Comparison of ENCODE assay signal across 20 mouse cellular contexts in genomic region chr13:31797346-31797745, GRCm38 (mm10). TPM values are rescaled to one million over a fixed set of nuclear protein-coding genes. Genes with fewer than 3 reads are reported as not detected.
A peak's percentile ranks its signal among the peaks of the same experiment; 100 is the strongest.
DNase-seq lines count a peak whose midpoint lies in the region; ATAC-seq and TF ChIP-seq lines count a peak whose summit lies in the region.
"Had no signal": no experiment of that assay in that cellular context is flagged by ENCODE, and none has a peak within 500 bp of the region (broad histone marks: within the 10 kb centered on the region; RNA-seq: fewer than 3 reads in every experiment).

No protein-coding gene starts in this region.

- H3K4me1 ChIP-seq in heart, embryonic 10.5 days = peaks cover 36% of the 10 kb centered on the region
- peaks cover 15% of the 10 kb centered on the region for H3K4me1 ChIP-seq in hindbrain, embryonic 13.5 days (replicated peaks)
- H3K4me1 ChIP-seq in hindbrain, embryonic 11.5 days (replicated peaks; ENCODE audit: control insufficient read depth, insufficient read depth, low read length) = peaks cover 2% of the 10 kb centered on the region; the same call in 1 of the 2 replicates
- 0 out of 2 replicates have a peak, but pooled peaks cover 2% of the 10 kb centered on the region for H3K4me1 ChIP-seq in lung, postnatal 0 days (ENCODE audit: insufficient read depth, low read depth, low read length)

- DNase-seq in heart, embryonic 10.5 days (ENCODE audit: low spot score) = no peak
- no peak for DNase-seq in heart, adult 8-10 months (ENCODE audit: low spot score)
- DNase-seq in hindbrain, embryonic 11.5 days (ENCODE audit: low spot score) = no peak
- no peak for DNase-seq in lung, postnatal 0 days (ENCODE audit: low spot score)
- DNase-seq in lung, postnatal 4 days = no peak
- no peak for DNase-seq in adrenal gland, postnatal 4 days (ENCODE audit: low spot score in 2 of 2)
- DNase-seq: adrenal gland, postnatal 25 days; cerebellum, postnatal 36 days; gastrocnemius, postnatal 10 days; heart, postnatal 4 days; lung, postnatal 36 days; spleen, adult 18-20 months had no signal

- no peak overlapping the region for H3K27ac ChIP-seq in heart, embryonic 10.5 days
- H3K27ac ChIP-seq in hindbrain, embryonic 13.5 days = no peak overlapping the region
- H3K27ac ChIP-seq in hindbrain, embryonic 11.5 days (ENCODE audit: low read depth, low read length) = no peak overlapping the region
- no peak overlapping the region for H3K27ac ChIP-seq in lung, postnatal 0 days (ENCODE audit: low read length)
- H3K27ac ChIP-seq: liver, embryonic 12.5 days; midbrain, embryonic 10.5 days; neural tube, embryonic 12.5 days had no signal

- ATAC-seq in hindbrain, embryonic 13.5 days (ENCODE audit: low FRiP score) = no peak
- no peak for ATAC-seq in hindbrain, embryonic 11.5 days (ENCODE audit: low FRiP score)
- ATAC-seq in lung, postnatal 0 days = no peak
- ATAC-seq: activated CD4-positive, CD25-positive, alpha-beta regulatory T cell, adult 4 months; intestine, postnatal 0 days; liver, embryonic 12.5 days; Patski had no signal

- peak overlapping the region; percentile 38; the same call in 1 of the 2 replicates for H3K4me3 ChIP-seq in heart, embryonic 10.5 days
- H3K4me3 ChIP-seq in hindbrain, embryonic 13.5 days = no peak overlapping the region
- no peak overlapping the region for H3K4me3 ChIP-seq in hindbrain, embryonic 11.5 days (ENCODE audit: low read depth, low read length)
- H3K4me3 ChIP-seq in lung, postnatal 0 days (ENCODE audit: low read depth, low read length) = no peak overlapping the region
- H3K4me3 ChIP-seq: embryonic facial prominence, embryonic 12.5 days; liver, embryonic 12.5 days; midbrain, embryonic 10.5 days; neural tube, embryonic 12.5 days had no signal

- H3K9me3 ChIP-seq in heart, embryonic 10.5 days = no peaks in the 10 kb centered on the region
- no peaks in the 10 kb centered on the region for H3K9me3 ChIP-seq in hindbrain, embryonic 13.5 days
- no peaks in the 10 kb centered on the region for H3K9me3 ChIP-seq in hindbrain, embryonic 11.5 days (ENCODE audit: control insufficient read depth, low read length)
- H3K9me3 ChIP-seq in lung, postnatal 0 days (ENCODE audit: low read length) = no peaks in the 10 kb centered on the region
- H3K9me3 ChIP-seq: embryonic facial prominence, embryonic 12.5 days; liver, embryonic 12.5 days; midbrain, embryonic 10.5 days; neural tube, embryonic 12.5 days had no signal

- H3K27me3 ChIP-seq in heart, embryonic 10.5 days (ENCODE audit: insufficient read depth, poor library complexity, severe bottlenecking) = peaks cover 72% of the 10 kb centered on the region
- H3K27me3 ChIP-seq in hindbrain, embryonic 13.5 days = peaks cover 66% of the 10 kb centered on the region
- H3K27me3 ChIP-seq in hindbrain, embryonic 11.5 days (ENCODE audit: control insufficient read depth, insufficient read depth, low read length) = peaks cover 35% of the 10 kb centered on the region
- peaks cover 58% of the 10 kb centered on the region for H3K27me3 ChIP-seq in lung, postnatal 0 days (replicated peaks; ENCODE audit: insufficient read depth, low read length)
- H3K27me3 ChIP-seq: Patski had no signal

- no peaks in the 10 kb centered on the region for H3K36me3 ChIP-seq in heart, embryonic 10.5 days
- no peaks in the 10 kb centered on the region for H3K36me3 ChIP-seq in hindbrain, embryonic 13.5 days
- H3K36me3 ChIP-seq in hindbrain, embryonic 11.5 days (ENCODE audit: control insufficient read depth, insufficient read depth, low read length) = no peaks in the 10 kb centered on the region
- no peaks in the 10 kb centered on the region for H3K36me3 ChIP-seq in lung, postnatal 0 days (ENCODE audit: insufficient read depth, low read length)
- H3K36me3 ChIP-seq: embryonic facial prominence, embryonic 12.5 days; liver, embryonic 12.5 days; midbrain, embryonic 10.5 days; neural tube, embryonic 12.5 days had no signal

- no peak overlapping the region for H3K9ac ChIP-seq in hindbrain, embryonic 13.5 days
- H3K9ac ChIP-seq in hindbrain, embryonic 11.5 days (ENCODE audit: low read depth, low read length) = no peak overlapping the region
- no peak overlapping the region for H3K9ac ChIP-seq in lung, postnatal 0 days (replicated peaks; ENCODE audit: low read depth)
- H3K9ac ChIP-seq: embryonic facial prominence, embryonic 12.5 days; liver, embryonic 12.5 days; neural tube, embryonic 12.5 days had no signal

- H3K4me2 ChIP-seq in hindbrain, embryonic 13.5 days = 0 out of 2 replicates have a peak overlapping the region, but pooled peaks have one; percentile 10
- no peak overlapping the region for H3K4me2 ChIP-seq in hindbrain, embryonic 11.5 days (replicated peaks; ENCODE audit: low read depth, low read length)
- H3K4me2 ChIP-seq in lung, postnatal 0 days (replicated peaks; ENCODE audit: low read depth, low read length) = peak overlapping the region; percentile 25; the same call in 1 of the 2 replicates
- H3K4me2 ChIP-seq: embryonic facial prominence, embryonic 12.5 days; liver, embryonic 12.5 days; neural tube, embryonic 12.5 days had no signal

- WGBS in heart, embryonic 10.5 days = 50% methylated on average over 10 of the region's 10 CpGs
- WGBS in hindbrain, embryonic 13.5 days = 55% methylated on average over 10 of the region's 10 CpGs
- WGBS in hindbrain, embryonic 11.5 days = 58% methylated on average over 10 of the region's 10 CpGs
- WGBS in lung, postnatal 0 days = 38% methylated on average over 10 of the region's 10 CpGs

- TF ChIP-seq EP300 in lung, postnatal 0 days (IDR thresholded peaks at IDR 0.05) = no peak

- no peak for TF ChIP-seq CTCF in lung, postnatal 0 days (IDR thresholded peaks at IDR 0.05)

RNA-seq across cellular contexts. Expression of gene Foxc1, which starts 9.1 kb away (rescaled TPM):
- polyA plus RNA-seq in heart, embryonic 10.5 days (2016; fragmentation: Nextera tagmentation; extraction: Ambion mirVana) = 1.4 and 2.0 TPM in 2 replicates
- 1 to 10 TPM; 4.4 to 6.1 (median 4.9) TPM for total RNA-seq in heart, adult 8-10 months (2022)
- 1.3 and 1.7 TPM in 2 replicates for polyA plus RNA-seq in hindbrain, embryonic 13.5 days (2015; fragmentation: Nextera tagmentation; extraction: Ambion mirVana)
- polyA plus RNA-seq in hindbrain, embryonic 11.5 days (2014; fragmentation: Nextera tagmentation; extraction: Ambion mirVana) = 5.6 and 6.1 TPM in 2 replicates
- 0.37 and 0.43 TPM in 2 replicates for polyA plus RNA-seq in lung, postnatal 0 days (2015; fragmentation: Nextera tagmentation; extraction: Ambion mirVana)
- total RNA-seq in adrenal gland, postnatal 4 days (2021) = 10 to 100 TPM in 1 of 2 experiments, 1 to 10 TPM in 1; 9.7 to 13.4 TPM
- polyA plus RNA-seq: activated CD4-positive, CD25-positive, alpha-beta regulatory T cell, adult 4 months had no signal
